Mouse (Mus musculus): ENCODE measurements around the gene Slc1a4. TPM values are rescaled to one million over a fixed set of nuclear protein-coding genes. Genes with fewer than 3 reads are reported as not detected.

The Slc1a4 gene
- polyA plus RNA-seq, 1 experiment: 66.7 TPM

DNA sequence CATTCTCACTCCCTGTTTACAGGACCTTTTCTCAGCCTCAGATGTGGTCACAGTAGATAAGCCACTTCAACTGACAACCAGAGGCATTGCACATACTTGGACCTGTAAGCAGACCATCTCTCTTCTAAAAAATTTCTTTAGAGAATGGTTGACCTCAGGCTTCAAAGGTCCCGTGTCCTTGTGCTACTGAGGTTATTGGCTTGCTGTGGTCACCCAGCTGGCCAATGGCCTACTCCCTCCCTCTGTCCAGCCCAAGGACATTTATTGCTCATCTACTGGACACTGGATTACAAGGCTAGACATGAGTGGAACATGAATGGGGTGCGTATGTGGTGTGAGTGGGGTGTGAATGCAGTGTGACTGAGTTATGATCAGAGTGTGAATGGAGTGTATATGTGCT, 38.0 kb upstream of the Slc1a4 start:
- TF ChIP-seq SRF (IDR thresholded peaks at IDR 0.05; ENCODE audit: control insufficient read depth, insufficient read length, low read depth): no peak
- no peak for TF ChIP-seq MYOD1 (IDR thresholded peaks at IDR 0.05; ENCODE audit: control insufficient read depth in 1 of 3, insufficient read length in 2 of 3, low read depth in 2 of 3)
- TF ChIP-seq POLR2A (IDR thresholded peaks at IDR 0.05; ENCODE audit: insufficient read length, low read depth): no peak
- no peak for TF ChIP-seq MYOG (IDR thresholded peaks at IDR 0.05; ENCODE audit: control insufficient read depth in 1 of 3, insufficient read depth in 1 of 3, insufficient read length in 2 of 3, low read depth in 2 of 3)
- no peak for TF ChIP-seq E2F4 (IDR thresholded peaks at IDR 0.05; ENCODE audit: insufficient read depth)
- TF ChIP-seq CEBPB (IDR thresholded peaks at IDR 0.05; ENCODE audit: insufficient read depth, poor library complexity, severe bottlenecking): no peak
- H3K79me2 ChIP-seq (ENCODE audit: control insufficient read depth, insufficient read depth): no peaks in the 10 kb centered on the region

DNA sequence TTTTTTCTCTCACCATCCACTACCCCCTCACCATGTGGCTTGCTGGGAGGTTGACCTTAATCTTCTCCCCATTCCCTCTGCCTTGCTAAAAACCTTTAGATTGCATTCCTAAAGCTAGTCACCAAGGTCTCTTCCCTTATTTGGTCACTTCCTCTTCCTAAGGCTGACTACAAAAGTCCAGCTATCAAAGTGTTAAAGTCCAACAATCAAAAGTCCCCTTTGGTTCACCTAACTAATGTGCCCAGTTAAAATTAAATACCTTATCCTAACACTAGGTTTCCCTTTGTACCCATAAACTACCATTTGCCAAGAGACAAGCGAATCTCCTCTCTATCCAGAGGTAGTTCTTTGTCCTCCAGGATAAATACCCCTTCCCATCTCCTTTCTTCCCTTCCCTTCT, 33.9 kb upstream of the Slc1a4 start:
- H3K4me2 ChIP-seq (ENCODE audit: low read depth): no peak overlapping the region

More for the DNA sequence above, 38.0 kb upstream of the Slc1a4 start:
- H3K36me3 ChIP-seq (ENCODE audit: control insufficient read depth, insufficient read depth): no peaks in the 10 kb centered on the region
- H3K4me3 ChIP-seq: no peak overlapping the region
- H3ac ChIP-seq (ENCODE audit: control insufficient read depth, insufficient read length): no peak overlapping the region
- no peaks in the 10 kb centered on the region for H3K27me3 ChIP-seq (ENCODE audit: control insufficient read depth, insufficient read depth, insufficient read length)
- H3K4me2 ChIP-seq (ENCODE audit: low read depth): no peak overlapping the region

DNA sequence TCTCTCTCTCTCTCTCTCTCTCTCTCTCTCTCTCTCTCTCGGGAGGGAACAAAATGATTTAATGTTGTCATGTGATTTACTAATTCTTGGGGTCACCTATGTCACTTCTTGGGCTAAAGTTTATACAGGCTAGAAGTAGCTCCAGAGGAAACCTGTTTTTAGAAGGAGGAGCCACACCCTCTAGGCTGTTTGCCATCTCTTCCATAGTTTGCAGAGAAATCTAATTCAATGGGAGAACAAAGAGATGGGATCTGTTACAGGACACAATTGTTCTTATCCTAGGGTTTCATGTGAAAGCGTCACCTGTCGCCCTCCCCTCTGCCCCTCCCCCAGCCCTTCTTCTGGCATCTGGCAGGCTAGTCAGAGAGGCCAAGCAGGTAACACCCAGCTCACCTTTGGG, 28.8 kb upstream of the Slc1a4 start:
- TF ChIP-seq POLR2A (IDR thresholded peaks at IDR 0.05; ENCODE audit: insufficient read length, low read depth): no peak
- TF ChIP-seq TCF3 (IDR thresholded peaks at IDR 0.05; ENCODE audit: insufficient read length, low read depth): no peak
- no peak for TF ChIP-seq TCF12 (IDR thresholded peaks at IDR 0.05; ENCODE audit: insufficient read depth, poor library complexity, severe bottlenecking)
- no peak for TF ChIP-seq SRF (IDR thresholded peaks at IDR 0.05; ENCODE audit: control insufficient read depth, insufficient read length, low read depth)
- TF ChIP-seq POLR2AphosphoS2 (IDR thresholded peaks at IDR 0.05; ENCODE audit: insufficient read length, low read depth): no peak
- TF ChIP-seq CEBPB (IDR thresholded peaks at IDR 0.05; ENCODE audit: insufficient read depth, poor library complexity, severe bottlenecking): no peak
- TF ChIP-seq REST (IDR thresholded peaks at IDR 0.05; ENCODE audit: insufficient read depth, insufficient read length): no peak
- TF ChIP-seq MYOD1 (IDR thresholded peaks at IDR 0.05; ENCODE audit: control insufficient read depth in 1 of 3, insufficient read length in 2 of 3, low read depth in 2 of 3): no peak
- TF ChIP-seq USF1 (IDR thresholded peaks at IDR 0.05; ENCODE audit: low read depth): no peak
- no peak for TF ChIP-seq MAX (IDR thresholded peaks at IDR 0.05; ENCODE audit: low read depth)
- no peak for TF ChIP-seq E2F4 (IDR thresholded peaks at IDR 0.05; ENCODE audit: insufficient read depth)
- TF ChIP-seq MYOG (IDR thresholded peaks at IDR 0.05; ENCODE audit: control insufficient read depth in 1 of 3, insufficient read depth in 1 of 3, insufficient read length in 2 of 3, low read depth in 2 of 3): no peak
- Histone ChIP-seq H3K27me3 (ENCODE audit: control insufficient read depth, insufficient read depth, insufficient read length) (no peaks in the 10 kb centered on the region), H3K4me3 (no peak overlapping the region), H3K36me3 (ENCODE audit: control insufficient read depth, insufficient read depth) (no peaks in the 10 kb centered on the region), H3ac (ENCODE audit: control insufficient read depth, insufficient read length) (no peak overlapping the region), H3K79me2 (ENCODE audit: control insufficient read depth, insufficient read depth) (no peaks in the 10 kb centered on the region), H3K4me2 (ENCODE audit: low read depth) (no peak overlapping the region)

More for the DNA sequence above, 33.9 kb upstream of the Slc1a4 start:
- Histone ChIP-seq H3K4me3 (no peak overlapping the region), H3ac (ENCODE audit: control insufficient read depth, insufficient read length) (no peak overlapping the region), H3K79me2 (ENCODE audit: control insufficient read depth, insufficient read depth) (no peaks in the 10 kb centered on the region), H3K36me3 (ENCODE audit: control insufficient read depth, insufficient read depth) (no peaks in the 10 kb centered on the region), H3K27me3 (ENCODE audit: control insufficient read depth, insufficient read depth, insufficient read length) (no peaks in the 10 kb centered on the region)
- TF ChIP-seq MYOG (IDR thresholded peaks at IDR 0.05; ENCODE audit: control insufficient read depth in 1 of 3, insufficient read depth in 1 of 3, insufficient read length in 2 of 3, low read depth in 2 of 3) (no peak), CEBPB (IDR thresholded peaks at IDR 0.05; ENCODE audit: insufficient read depth, poor library complexity, severe bottlenecking) (no peak), POLR2AphosphoS2 (IDR thresholded peaks at IDR 0.05; ENCODE audit: insufficient read length, low read depth) (no peak), MAX (IDR thresholded peaks at IDR 0.05; ENCODE audit: low read depth) (no peak), POLR2A (IDR thresholded peaks at IDR 0.05; ENCODE audit: insufficient read length, low read depth) (no peak), E2F4 (IDR thresholded peaks at IDR 0.05; ENCODE audit: insufficient read depth) (no peak), USF1 (IDR thresholded peaks at IDR 0.05; ENCODE audit: low read depth) (no peak), MYOD1 (IDR thresholded peaks at IDR 0.05; ENCODE audit: control insufficient read depth in 1 of 3, insufficient read length in 2 of 3, low read depth in 2 of 3) (no peak), REST (IDR thresholded peaks at IDR 0.05; ENCODE audit: insufficient read depth, insufficient read length) (no peak), TCF3 (IDR thresholded peaks at IDR 0.05; ENCODE audit: insufficient read length, low read depth) (no peak), TCF12 (IDR thresholded peaks at IDR 0.05; ENCODE audit: insufficient read depth, poor library complexity, severe bottlenecking) (no peak), SRF (IDR thresholded peaks at IDR 0.05; ENCODE audit: control insufficient read depth, insufficient read length, low read depth) (no peak)

DNA sequence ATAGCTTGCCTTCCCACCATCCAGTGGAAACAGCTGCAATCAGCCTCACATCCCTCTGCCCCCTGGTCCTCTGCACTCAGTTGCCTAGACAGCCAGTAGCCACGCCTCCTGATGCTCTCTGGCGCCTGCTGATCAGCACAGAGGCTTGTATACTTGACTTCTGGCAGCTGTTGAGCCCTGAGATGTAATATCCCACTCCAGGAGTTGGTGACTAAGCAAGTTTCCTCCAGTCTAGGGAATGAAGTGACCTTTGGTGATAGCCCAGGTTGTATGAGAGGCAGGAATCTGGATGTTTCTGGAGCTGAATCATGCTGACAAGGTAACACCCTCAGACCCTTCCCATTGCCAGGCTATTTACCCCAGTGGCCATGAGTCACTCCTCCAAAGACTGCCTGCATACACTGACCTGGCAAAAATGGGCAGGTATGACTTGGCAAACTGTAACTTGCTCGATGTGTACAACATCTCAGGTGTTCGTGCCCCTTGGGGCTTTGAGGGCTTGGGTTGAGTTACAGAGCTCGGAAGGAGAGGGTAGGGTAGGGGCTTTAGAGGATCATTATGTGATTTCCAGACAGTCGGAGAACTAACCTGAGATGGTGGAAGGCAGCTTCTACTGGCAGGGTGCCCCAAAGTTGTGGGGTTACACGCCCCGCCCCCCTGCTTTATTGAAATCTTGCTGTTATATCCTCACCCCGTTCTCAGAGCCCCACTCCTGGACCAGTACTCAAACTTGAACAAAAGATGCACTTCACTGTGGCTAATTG, 25.4 kb upstream of the Slc1a4 start:
- no peak overlapping the region for H3K4me2 ChIP-seq (ENCODE audit: low read depth)
- H3K79me2 ChIP-seq (ENCODE audit: control insufficient read depth, insufficient read depth): no peaks in the 10 kb centered on the region
- H3K36me3 ChIP-seq (ENCODE audit: control insufficient read depth, insufficient read depth): no peaks in the 10 kb centered on the region
- H3ac ChIP-seq (ENCODE audit: control insufficient read depth, insufficient read length): no peak overlapping the region
- H3K4me3 ChIP-seq: no peak overlapping the region
- no peaks in the 10 kb centered on the region for H3K27me3 ChIP-seq (ENCODE audit: control insufficient read depth, insufficient read depth, insufficient read length)
- TF ChIP-seq MYOG (IDR thresholded peaks at IDR 0.05; ENCODE audit: control insufficient read depth in 1 of 3, insufficient read depth in 1 of 3, insufficient read length in 2 of 3, low read depth in 2 of 3) (no peak), POLR2AphosphoS2 (IDR thresholded peaks at IDR 0.05; ENCODE audit: insufficient read length, low read depth) (no peak), REST (IDR thresholded peaks at IDR 0.05; ENCODE audit: insufficient read depth, insufficient read length) (no peak), CEBPB (IDR thresholded peaks at IDR 0.05; ENCODE audit: insufficient read depth, poor library complexity, severe bottlenecking) (no peak), E2F4 (IDR thresholded peaks at IDR 0.05; ENCODE audit: insufficient read depth) (no peak)

DNA sequence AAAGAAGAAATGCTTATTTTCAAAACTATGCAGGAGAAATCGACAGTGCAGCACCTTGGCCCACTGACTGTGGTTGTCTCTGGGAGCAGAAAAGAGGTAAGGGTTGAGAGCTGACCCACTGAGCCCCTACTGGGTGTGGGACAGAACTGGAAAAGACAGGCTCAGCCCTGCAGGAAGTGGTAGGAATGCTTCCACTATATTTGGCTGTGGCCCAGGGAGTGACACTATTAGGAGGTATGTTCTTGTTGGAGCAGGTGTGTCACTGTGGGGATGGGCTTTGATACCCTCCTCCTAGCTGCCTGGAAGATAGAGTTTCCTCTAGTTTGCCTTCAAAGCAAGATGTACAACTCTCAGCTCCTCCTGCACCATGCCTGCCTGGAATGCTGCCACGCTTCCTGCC, 16.0 kb upstream of the Slc1a4 start:
- no peaks in the 10 kb centered on the region for H3K79me2 ChIP-seq (ENCODE audit: control insufficient read depth, insufficient read depth)
- no peaks in the 10 kb centered on the region for H3K27me3 ChIP-seq (ENCODE audit: control insufficient read depth, insufficient read depth, insufficient read length)
- H3K4me3 ChIP-seq: no peak overlapping the region
- H3ac ChIP-seq (ENCODE audit: control insufficient read depth, insufficient read length): no peak overlapping the region
- TF ChIP-seq REST (IDR thresholded peaks at IDR 0.05; ENCODE audit: insufficient read depth, insufficient read length): no peak
- TF ChIP-seq MYOD1 (IDR thresholded peaks at IDR 0.05; ENCODE audit: control insufficient read depth in 1 of 3, insufficient read length in 2 of 3, low read depth in 2 of 3): no peak
- TF ChIP-seq TCF12 (IDR thresholded peaks at IDR 0.05; ENCODE audit: insufficient read depth, poor library complexity, severe bottlenecking): no peak
- no peak for TF ChIP-seq SRF (IDR thresholded peaks at IDR 0.05; ENCODE audit: control insufficient read depth, insufficient read length, low read depth)
- no peak for TF ChIP-seq POLR2A (IDR thresholded peaks at IDR 0.05; ENCODE audit: insufficient read length, low read depth)
- no peak for TF ChIP-seq USF1 (IDR thresholded peaks at IDR 0.05; ENCODE audit: low read depth)
- no peak for TF ChIP-seq POLR2AphosphoS2 (IDR thresholded peaks at IDR 0.05; ENCODE audit: insufficient read length, low read depth)
- no peak for TF ChIP-seq E2F4 (IDR thresholded peaks at IDR 0.05; ENCODE audit: insufficient read depth)
- TF ChIP-seq CEBPB (IDR thresholded peaks at IDR 0.05; ENCODE audit: insufficient read depth, poor library complexity, severe bottlenecking): no peak
- TF ChIP-seq MYOG (IDR thresholded peaks at IDR 0.05; ENCODE audit: control insufficient read depth in 1 of 3, insufficient read depth in 1 of 3, insufficient read length in 2 of 3, low read depth in 2 of 3): no peak
- TF ChIP-seq MAX (IDR thresholded peaks at IDR 0.05; ENCODE audit: low read depth): no peak
- TF ChIP-seq TCF3 (IDR thresholded peaks at IDR 0.05; ENCODE audit: insufficient read length, low read depth): no peak
- H3K36me3 ChIP-seq (ENCODE audit: control insufficient read depth, insufficient read depth): no peaks in the 10 kb centered on the region
- H3K4me2 ChIP-seq (ENCODE audit: low read depth): no peak overlapping the region

Measured in myocyte (in vitro differentiated cells).